Mouse (Mus musculus) midbrain, embryonic 16.5 days (tissue): Measurements from ENCODE around the gene Gm27179. TPM values are rescaled to one million over a fixed set of nuclear protein-coding genes. Genes with fewer than 3 reads are reported as not detected.
"Not testable (repeated sequence)": the region's sequence is repeated elsewhere in the genome, so short reads cannot be mapped to it uniquely, and the experiment has no call there.

ENCODE experiments used
- ATAC-seq: fragments of 200-750 bp; cut with Nextera tagmentation; 2 replicates; pipeline ENCODE4 v1.8.0; 2017; ENCODE audit warnings: moderate TSS enrichment
- H3K27ac ChIP-seq: fragments of 300-500 bp; sonication (generic); 2 replicates; pipeline ENCODE4 v1.5.1; 2014; ENCODE audit warnings: mild to moderate bottlenecking, low read length, mixed read lengths
- H3K27me3 ChIP-seq: fragments of 300-500 bp; sonication (generic); 2 replicates; pipeline ENCODE4 v1.6.1; 2014; ENCODE audit warnings: low read depth, low read length, mixed read lengths; ENCODE audit not compliant: control insufficient read depth, insufficient read depth
- H3K36me3 ChIP-seq: fragments of 300-500 bp; sonication (generic); 2 replicates; pipeline ENCODE4 v1.6.1; 2014; ENCODE audit warnings: mild to moderate bottlenecking, low read length, moderate library complexity, mixed read lengths; ENCODE audit not compliant: control insufficient read depth, insufficient read depth
- H3K4me1 ChIP-seq: fragments of 300-500 bp; sonication (generic); 2 replicates; pipeline ENCODE4 v1.6.1; 2014; ENCODE audit warnings: mild to moderate bottlenecking, low read length, mixed read lengths; ENCODE audit not compliant: control insufficient read depth, insufficient read depth
- H3K4me2 ChIP-seq: fragments of 300-500 bp; sonication (generic); 2 replicates; pipeline ENCODE4 v1.6.1; 2014; ENCODE audit warnings: mild to moderate bottlenecking, low read length, mixed read lengths
- H3K4me3 ChIP-seq: fragments of 300-500 bp; sonication (generic); 2 replicates; pipeline ENCODE4 v1.5.1; 2014; ENCODE audit warnings: low read depth, mild to moderate bottlenecking, low read length, moderate library complexity, mixed read lengths
- H3K9ac ChIP-seq: fragments of 300-500 bp; sonication (generic); 2 replicates; pipeline ENCODE4 v1.6.1; 2014; ENCODE audit warnings: low read depth, low read length, mixed read lengths
- H3K9me3 ChIP-seq: fragments of 300-500 bp; sonication (generic); replicated peaks from 2 replicates; pipeline ENCODE4 v1.6.1; 2014; ENCODE audit warnings: mild to moderate bottlenecking, low read length, mixed read lengths; ENCODE audit not compliant: control insufficient read depth, poor library complexity, severe bottlenecking
- WGBS: fragments of 180-500 bp; shearing (Covaris S2); extraction: QIAGEN DNeasy Blood & Tissue Kit; methylation state at CpG from one replicate; pipeline ENCODE4 v1.1.7; 2014; 5-methylcytosine and 5-hydroxymethylcytosine counted together
- polyA plus RNA-seq: library from polyadenylated mRNA; unstranded; fragments of >200 nt; fragmentation: Nextera tagmentation; extraction: Ambion mirVana; gene quantifications from 2 replicates; pipeline ENCODE4 v1.2.1, GENCODE M21; 2015

The Gm27179 gene
- not detected in 2 replicates for polyA plus RNA-seq

DNA sequence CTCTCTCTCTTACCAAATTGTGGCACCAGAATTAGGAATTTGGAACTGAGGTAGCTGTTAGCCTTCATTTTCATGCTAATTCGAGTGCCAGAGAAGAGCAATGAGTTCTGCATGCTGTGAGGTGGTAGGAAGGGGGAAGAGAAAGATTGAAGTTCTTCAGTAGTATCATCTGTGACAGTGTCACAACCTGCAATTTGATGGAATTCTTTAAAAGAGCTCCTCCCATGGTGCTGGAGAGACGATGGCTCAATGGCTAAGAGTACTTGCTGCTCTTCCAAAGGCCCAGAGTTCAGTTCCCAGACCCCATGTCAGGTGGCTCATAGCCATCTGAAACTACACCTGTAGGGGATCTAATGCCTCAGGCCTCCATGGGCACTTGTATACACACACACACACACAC, at the start of gene Gm27179:
TSS of gene Gm27179 (minus strand) at position 101 of the 400 bp plus-strand sequence.
- ATAC-seq, H3K9ac ChIP-seq, H3K9me3 ChIP-seq, H3K36me3 ChIP-seq, H3K4me1 ChIP-seq, H3K4me2 ChIP-seq, H3K27me3 ChIP-seq, H3K4me3 ChIP-seq, H3K27ac ChIP-seq: not testable (repeated sequence)
- no CpG with 5 or more reads among the region's 2 CpGs for WGBS

DNA sequence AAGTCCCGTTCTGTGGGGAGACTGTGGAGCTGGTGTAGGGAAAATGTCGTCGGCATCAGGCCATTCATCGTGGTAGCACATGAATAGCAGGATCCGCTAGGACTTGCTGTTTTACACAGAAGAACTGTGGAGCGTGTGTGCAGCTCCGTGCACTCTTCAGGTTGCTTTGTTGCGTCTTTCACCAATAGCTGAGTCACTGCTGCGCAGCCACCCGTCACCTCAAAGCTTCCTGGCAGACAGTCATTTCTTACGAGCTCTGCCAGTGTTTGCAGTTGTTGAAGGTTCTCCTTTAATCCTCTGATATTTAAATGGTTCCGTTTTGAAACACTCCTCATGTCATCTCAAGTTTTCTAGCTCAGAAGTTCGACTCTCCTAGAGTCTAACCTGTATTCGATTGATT, 45.2 kb upstream of the Gm27179 start:
- H3K4me2 ChIP-seq, H3K27me3 ChIP-seq, H3K36me3 ChIP-seq, ATAC-seq, H3K9me3 ChIP-seq, H3K27ac ChIP-seq, H3K4me3 ChIP-seq, H3K9ac ChIP-seq, H3K4me1 ChIP-seq: not testable (repeated sequence)
- WGBS: no CpG with 5 or more reads among the region's 14 CpGs

DNA sequence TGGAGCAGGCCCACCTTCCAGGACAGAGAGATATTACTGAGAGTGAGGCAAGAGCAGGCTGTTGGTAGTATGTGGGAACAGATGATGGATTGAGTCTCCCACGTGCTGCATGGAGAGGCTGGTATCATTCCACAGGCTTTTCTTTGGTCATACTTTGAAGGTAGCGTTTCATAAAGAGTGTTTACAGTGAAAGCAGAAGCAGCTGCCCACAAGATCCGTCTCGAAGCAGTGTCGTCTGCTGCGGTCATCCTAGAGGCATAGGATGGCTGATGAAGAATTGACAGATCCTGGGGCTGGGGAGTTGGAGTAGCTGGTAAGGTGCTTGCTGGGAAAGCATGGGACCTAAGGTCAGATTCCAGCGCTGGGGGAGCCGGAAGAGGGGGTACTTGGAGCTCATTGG, 44.5 kb upstream of the Gm27179 start:
- H3K36me3 ChIP-seq, H3K27me3 ChIP-seq, H3K4me2 ChIP-seq, H3K27ac ChIP-seq, H3K4me1 ChIP-seq, H3K9me3 ChIP-seq, ATAC-seq, H3K4me3 ChIP-seq, H3K9ac ChIP-seq: not testable (repeated sequence)
- no CpG with 5 or more reads among the region's 8 CpGs for WGBS

DNA sequence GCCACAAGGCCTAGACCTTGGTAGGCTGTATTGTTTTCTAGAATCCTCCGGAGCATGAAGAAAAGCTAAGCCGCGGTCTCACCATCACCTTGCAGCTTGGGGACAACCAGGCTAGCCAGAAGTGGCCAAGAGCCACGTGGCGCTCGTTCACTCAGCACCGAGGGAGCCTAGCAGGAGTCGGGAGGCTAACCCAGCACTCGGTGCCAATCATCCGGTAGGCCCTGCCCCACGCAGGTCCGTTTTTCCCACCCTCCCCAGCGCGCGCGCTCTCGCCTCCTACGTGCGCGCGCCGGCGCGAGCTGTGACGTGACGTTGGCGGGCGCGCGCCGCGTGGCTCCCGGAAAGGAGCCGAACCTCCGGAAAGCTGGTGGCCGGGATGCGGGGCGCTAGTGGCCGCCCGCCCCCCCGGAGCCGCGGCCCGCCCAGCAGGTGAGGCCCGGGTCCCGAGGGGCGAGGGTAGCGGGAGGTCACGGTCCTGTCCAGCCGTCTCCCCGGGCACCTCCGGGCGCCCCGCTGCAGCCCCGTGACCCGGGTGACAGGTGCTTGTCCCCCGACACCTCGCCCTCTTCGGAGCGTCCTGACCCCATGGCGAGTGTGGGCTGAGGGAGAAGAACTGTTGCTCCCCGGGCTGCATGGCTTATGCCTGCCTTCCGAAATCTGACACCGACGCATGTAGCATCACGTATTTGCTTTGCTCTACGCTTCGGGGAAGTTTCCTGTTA, 42.9 kb upstream of the Gm27179 start, which contains the start of gene Entpd4b:
TSS of gene Entpd4b (plus strand) at position 315 of the 722 bp plus-strand sequence.
- not testable (repeated sequence) for H3K27me3 ChIP-seq, H3K4me3 ChIP-seq, H3K4me2 ChIP-seq, H3K9ac ChIP-seq, H3K36me3 ChIP-seq, H3K27ac ChIP-seq, H3K4me1 ChIP-seq, H3K9me3 ChIP-seq
- ATAC-seq: peak; percentile 99
- no CpG with 5 or more reads among the region's 68 CpGs for WGBS

DNA sequence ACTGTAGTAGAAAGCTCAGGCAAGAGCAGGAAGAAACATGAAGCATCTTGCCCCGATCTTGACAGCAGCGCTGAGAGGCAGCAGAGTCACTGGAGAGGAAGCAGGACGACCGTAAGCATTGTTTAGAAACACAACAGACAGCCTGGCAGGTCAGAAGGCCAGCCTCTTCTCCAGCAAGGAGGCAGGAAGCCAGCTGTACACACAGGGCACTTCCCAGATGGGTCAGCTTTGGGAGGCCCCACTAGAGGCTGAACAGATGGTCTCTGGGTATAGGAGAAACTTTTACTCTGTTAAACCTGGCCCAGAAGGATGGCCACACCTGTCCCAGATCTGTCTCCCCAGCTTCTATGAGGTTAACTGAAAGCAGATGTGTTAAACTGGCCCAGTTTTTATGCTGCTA, 35.0 kb upstream of the Gm27179 start:
- H3K36me3 ChIP-seq, H3K4me2 ChIP-seq, H3K9ac ChIP-seq, H3K27me3 ChIP-seq, ATAC-seq, H3K9me3 ChIP-seq, H3K4me3 ChIP-seq, H3K27ac ChIP-seq, H3K4me1 ChIP-seq: not testable (repeated sequence)
- WGBS: no CpG with 5 or more reads among the region's 4 CpGs

DNA sequence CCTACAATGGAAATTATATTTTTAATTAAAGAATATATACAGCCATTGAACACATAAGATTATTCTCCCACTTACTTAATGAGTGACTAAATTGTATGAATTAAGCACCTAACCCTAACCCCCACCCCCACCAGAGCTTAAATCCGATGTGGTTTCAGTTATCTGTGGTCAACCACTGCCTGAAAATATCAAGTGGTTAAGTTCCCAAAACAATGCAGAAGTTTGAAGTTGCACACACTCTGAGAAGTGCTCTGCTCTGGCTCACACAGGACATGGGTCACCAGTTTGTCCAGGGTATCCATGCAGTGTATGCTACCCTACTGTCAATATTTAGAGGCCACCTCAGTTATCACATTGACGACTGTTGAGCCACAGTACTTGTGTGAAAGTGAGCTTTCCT, 32.7 kb upstream of the Gm27179 start:
- WGBS: no CpG with 5 or more reads among the region's 2 CpGs
- not testable (repeated sequence) for H3K27ac ChIP-seq, ATAC-seq, H3K9me3 ChIP-seq, H3K4me3 ChIP-seq, H3K36me3 ChIP-seq, H3K4me2 ChIP-seq, H3K4me1 ChIP-seq, H3K9ac ChIP-seq, H3K27me3 ChIP-seq

DNA sequence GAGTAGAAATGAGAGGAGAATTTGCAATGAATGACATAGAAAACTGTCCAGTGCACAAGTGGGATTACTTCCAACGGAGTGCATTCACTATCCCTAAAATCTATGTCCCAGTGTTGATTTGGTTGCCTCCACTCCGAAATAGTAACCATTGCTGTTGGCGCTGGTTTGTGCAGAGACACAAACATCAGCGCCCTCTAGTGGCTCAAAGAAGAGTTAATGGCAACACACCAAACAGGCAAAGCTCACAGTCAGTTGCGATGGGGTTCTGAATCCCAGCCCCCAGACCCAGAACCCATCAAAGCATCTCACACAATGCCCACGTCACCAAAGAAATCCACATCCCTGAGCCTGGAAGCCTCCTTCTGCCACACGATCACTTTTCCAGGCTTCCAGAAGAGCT, 31.7 kb upstream of the Gm27179 start:
- no CpG with 5 or more reads among the region's 7 CpGs for WGBS
- H3K4me3 ChIP-seq, H3K9ac ChIP-seq, H3K9me3 ChIP-seq, ATAC-seq, H3K4me1 ChIP-seq, H3K27me3 ChIP-seq, H3K4me2 ChIP-seq, H3K36me3 ChIP-seq, H3K27ac ChIP-seq: not testable (repeated sequence)

DNA sequence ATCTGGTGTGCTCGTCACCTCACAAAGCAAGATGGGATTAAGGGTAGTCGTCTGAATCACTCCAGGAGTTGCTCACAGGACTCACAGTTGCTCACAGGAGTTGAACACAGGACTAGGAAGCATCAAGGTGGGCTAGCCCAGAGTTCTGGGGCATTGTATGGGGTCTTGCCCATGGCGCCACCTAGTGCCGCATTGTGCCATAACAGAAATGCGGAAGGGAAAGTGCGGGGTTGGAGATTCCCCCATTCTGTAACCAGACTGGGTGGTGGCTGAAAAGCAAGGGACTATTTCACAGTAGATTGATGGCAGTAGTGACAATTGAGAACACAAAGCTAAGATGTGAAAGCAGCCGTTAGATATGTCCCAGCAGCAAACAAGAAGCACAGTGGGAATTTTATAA, 30.3 kb upstream of the Gm27179 start:
- H3K4me2 ChIP-seq, H3K4me1 ChIP-seq, H3K27ac ChIP-seq, ATAC-seq, H3K4me3 ChIP-seq, H3K27me3 ChIP-seq, H3K9ac ChIP-seq, H3K9me3 ChIP-seq, H3K36me3 ChIP-seq: not testable (repeated sequence)
- no CpG with 5 or more reads among the region's 7 CpGs for WGBS

DNA sequence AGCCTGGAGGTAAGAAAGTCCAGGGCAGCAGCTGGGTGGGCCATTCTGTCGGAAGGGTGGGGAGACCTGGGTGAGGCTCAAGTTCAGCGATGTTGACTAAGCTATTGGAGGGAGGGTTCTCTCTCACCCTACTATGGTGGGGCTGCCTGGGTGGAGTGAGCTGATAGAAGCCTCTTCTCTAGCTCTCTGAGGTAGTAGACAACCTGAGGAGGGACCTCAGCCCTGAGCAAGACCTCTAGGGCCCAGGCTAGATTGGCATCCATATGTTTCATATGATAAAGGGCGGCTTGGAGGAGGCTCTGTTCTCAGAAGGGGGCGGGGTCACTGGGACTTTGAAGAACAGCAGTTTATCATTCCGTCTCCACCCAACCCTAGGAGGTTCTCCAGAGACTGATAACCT, 27.8 kb upstream of the Gm27179 start:
- H3K4me3 ChIP-seq, H3K4me1 ChIP-seq, H3K27me3 ChIP-seq, H3K27ac ChIP-seq, H3K4me2 ChIP-seq, ATAC-seq, H3K9ac ChIP-seq, H3K9me3 ChIP-seq, H3K36me3 ChIP-seq: not testable (repeated sequence)
- WGBS: no CpG with 5 or more reads among the region's 5 CpGs
